Mouse (Mus musculus) granulocyte monocyte progenitor cell, adult 5-6 weeks (primary cell): ENCODE measurements around the gene H2-Ob. TPM values are rescaled to one million over a fixed set of nuclear protein-coding genes. Genes with fewer than 3 reads are reported as not detected.

ENCODE experiments used
- total RNA-seq, 2 experiments: library from RNA; stranded (forward) in 1 of 2; stranded (reverse) in 1 of 2; fragments of 200-712, 200-1000 nt in 1 of 2; fragments of >200 nt in 1 of 2; fragmentation: Nextera tagmentation in 1 of 2; gene quantifications; 2 replicates each; pipeline ENCODE4 v1.2.3; 2014 to 2017

H2-Ob gene
- total RNA-seq, 2 experiments from 2014 or later = 2.1 to 13.9 TPM

Other genes with a start within 250 kb of the H2-Ob start
- 1,023 and 1,149 TPM in 2 replicates for gene H2-K1, start 238.6 kb upstream of the H2-Ob start, total RNA-seq (2014; fragmentation: Nextera tagmentation)
- gene H2-K1, start 238.6 kb upstream of the H2-Ob start, total RNA-seq (2017) = 564 and 822 TPM in 2 replicates
- gene Ring1, start 214.2 kb upstream of the H2-Ob start, total RNA-seq (2014; fragmentation: Nextera tagmentation) = 14.5 and 19.8 TPM in 2 replicates
- gene Ring1, start 214.2 kb upstream of the H2-Ob start, total RNA-seq (2017) = 9.9 and 14.0 TPM in 2 replicates
- gene H2-Ke6, start 210.8 kb upstream of the H2-Ob start, total RNA-seq (2014; fragmentation: Nextera tagmentation) = 35.4 and 67.3 TPM in 2 replicates
- 27.1 and 30.1 TPM in 2 replicates for gene H2-Ke6, start 210.8 kb upstream of the H2-Ob start, total RNA-seq (2017)
- 41.0 and 56.8 TPM in 2 replicates for gene Slc39a7, start 207.2 kb upstream of the H2-Ob start, total RNA-seq (2014; fragmentation: Nextera tagmentation)
- gene Slc39a7, start 207.2 kb upstream of the H2-Ob start, total RNA-seq (2017) = 99.8 and 103 TPM in 2 replicates
- gene Rxrb, start 207.1 kb upstream of the H2-Ob start, total RNA-seq (2014; fragmentation: Nextera tagmentation) = 51.0 and 55.4 TPM in 2 replicates
- gene Rxrb, start 207.1 kb upstream of the H2-Ob start, total RNA-seq (2017) = 40.5 and 47.2 TPM in 2 replicates
- gene Col11a2, start 199.5 kb upstream of the H2-Ob start, total RNA-seq (2014; fragmentation: Nextera tagmentation) = 2.1 and 3.4 TPM in 2 replicates
- 1.2 and 3.4 TPM in 2 replicates for gene Col11a2, start 199.5 kb upstream of the H2-Ob start, total RNA-seq (2017)
- 6.4 and 15.0 TPM in 2 replicates for gene H2-Oa, start 146.6 kb upstream of the H2-Ob start, total RNA-seq (2014; fragmentation: Nextera tagmentation)
- gene H2-Oa, start 146.6 kb upstream of the H2-Ob start, total RNA-seq (2017) = 1.7 and 7.6 TPM in 2 replicates
- gene H2-DMa, start 119.4 kb upstream of the H2-Ob start, total RNA-seq (2014; fragmentation: Nextera tagmentation) = 97.2 and 116 TPM in 2 replicates
- 40.2 and 41.8 TPM in 2 replicates for gene H2-DMa, start 119.4 kb upstream of the H2-Ob start, total RNA-seq (2017)
- 165 and 218 TPM in 2 replicates for gene Brd2, start 116.3 kb upstream of the H2-Ob start, total RNA-seq (2014; fragmentation: Nextera tagmentation)
- gene Brd2, start 116.3 kb upstream of the H2-Ob start, total RNA-seq (2017) = 273 and 284 TPM in 2 replicates
- 3.2 and 3.6 TPM in 2 replicates for gene H2-DMb2, start 95.6 kb upstream of the H2-Ob start, total RNA-seq (2014; fragmentation: Nextera tagmentation)
- gene H2-DMb2, start 95.6 kb upstream of the H2-Ob start, total RNA-seq (2017) = 3.8 and 7.1 TPM in 2 replicates
- 55.3 and 56.9 TPM in 2 replicates for gene H2-DMb1, start 85.8 kb upstream of the H2-Ob start, total RNA-seq (2014; fragmentation: Nextera tagmentation)
- gene H2-DMb1, start 85.8 kb upstream of the H2-Ob start, total RNA-seq (2017) = 47.9 and 48.5 TPM in 2 replicates
- gene Tap1, start 51.4 kb upstream of the H2-Ob start, total RNA-seq (2014; fragmentation: Nextera tagmentation) = 45.4 and 60.7 TPM in 2 replicates
- 81.6 and 89.7 TPM in 2 replicates for gene Tap1, start 51.4 kb upstream of the H2-Ob start, total RNA-seq (2017)
- 144 and 147 TPM in 2 replicates for gene Psmb9, start 51.1 kb upstream of the H2-Ob start, total RNA-seq (2014; fragmentation: Nextera tagmentation)
- 103 and 141 TPM in 2 replicates for gene Psmb9, start 51.1 kb upstream of the H2-Ob start, total RNA-seq (2017)
- gene Psmb8, start 41.2 kb upstream of the H2-Ob start, total RNA-seq (2014; fragmentation: Nextera tagmentation) = 391 and 417 TPM in 2 replicates
- gene Psmb8, start 41.2 kb upstream of the H2-Ob start, total RNA-seq (2017) = 462 and 464 TPM in 2 replicates
- gene Tap2, start 35.4 kb upstream of the H2-Ob start, total RNA-seq (2014; fragmentation: Nextera tagmentation) = 23.2 and 40.2 TPM in 2 replicates
- gene Tap2, start 35.4 kb upstream of the H2-Ob start, total RNA-seq (2017) = 62.7 and 69.6 TPM in 2 replicates
- gene H2-Ab1, start 18.8 kb downstream of the H2-Ob start, total RNA-seq (2014; fragmentation: Nextera tagmentation) = 15.3 and 35.8 TPM in 2 replicates
- 32.7 and 40.7 TPM in 2 replicates for gene H2-Ab1, start 18.8 kb downstream of the H2-Ob start, total RNA-seq (2017)
- 2.4 and 6.9 TPM in 2 replicates for gene H2-Aa, start 48.9 kb downstream of the H2-Ob start, total RNA-seq (2014; fragmentation: Nextera tagmentation)
- 2.4 and 4.8 TPM in 2 replicates for gene H2-Aa, start 48.9 kb downstream of the H2-Ob start, total RNA-seq (2017)
- not detected in 2 replicates for gene H2-Eb1, start 67.0 kb downstream of the H2-Ob start, total RNA-seq (2014; fragmentation: Nextera tagmentation)
- 2.6 TPM in 2 replicates for gene H2-Eb1, start 67.0 kb downstream of the H2-Ob start, total RNA-seq (2017)
- gene H2-Eb2, start 86.8 kb downstream of the H2-Ob start, total RNA-seq (2014; fragmentation: Nextera tagmentation) = not detected in 2 replicates
- gene H2-Eb2, start 86.8 kb downstream of the H2-Ob start, total RNA-seq (2017) = not detected in 2 replicates
- gene Btnl2, start 115.9 kb downstream of the H2-Ob start, total RNA-seq (2014; fragmentation: Nextera tagmentation) = not detected in 2 replicates
- gene Btnl2, start 115.9 kb downstream of the H2-Ob start, total RNA-seq (2017) = not detected in 2 replicates
- gene Btnl1, start 138.2 kb downstream of the H2-Ob start, total RNA-seq (2014; fragmentation: Nextera tagmentation) = not detected in 2 replicates
- gene Btnl1, start 138.2 kb downstream of the H2-Ob start, total RNA-seq (2017) = not detected in 2 replicates
- gene BC051142, start 159.9 kb downstream of the H2-Ob start, total RNA-seq (2014; fragmentation: Nextera tagmentation) = not detected in 2 replicates
- gene BC051142, start 159.9 kb downstream of the H2-Ob start, total RNA-seq (2017) = 0.21 TPM in 1 of 2 replicates, not detected in the other
- not detected in 2 replicates for gene Btnl4, start 238.4 kb downstream of the H2-Ob start, total RNA-seq (2014; fragmentation: Nextera tagmentation)
- gene Btnl4, start 238.4 kb downstream of the H2-Ob start, total RNA-seq (2017) = not detected in 2 replicates